Mouse (Mus musculus) liver, embryonic 13.5 days (tissue): ENCODE results near the gene 6030452D12Rik. TPM values are rescaled to one million over a fixed set of nuclear protein-coding genes. Genes with fewer than 3 reads are reported as not detected.

Experiments used
- ATAC-seq: fragments of 200-750 bp; cut with Nextera tagmentation; 2 replicates; pipeline ENCODE4 v1.8.0; 2017; ENCODE audit warnings: low read depth, mild to moderate bottlenecking, moderate number of reproducible peaks, moderate library complexity
- DNase-seq: peaks from one replicate; pipeline ENCODE4 v3.0.0; 2022
- H3K27ac ChIP-seq: fragments of 300-500 bp; sonication (generic); 2 replicates; pipeline ENCODE4 v1.5.1; 2015; ENCODE audit warnings: moderate library complexity, mild to moderate bottlenecking, inconsistent platforms
- H3K27me3 ChIP-seq: fragments of 300-500 bp; sonication (generic); 2 replicates; pipeline ENCODE4 v1.6.1; 2015; ENCODE audit warnings: mild to moderate bottlenecking, inconsistent platforms
- H3K36me3 ChIP-seq: fragments of 300-500 bp; sonication (generic); 2 replicates; pipeline ENCODE4 v1.6.1; 2015; ENCODE audit warnings: mild to moderate bottlenecking, inconsistent platforms
- H3K4me1 ChIP-seq: fragments of 300-500 bp; sonication (generic); replicated peaks from 2 replicates; pipeline ENCODE4 v1.6.1; 2015; ENCODE audit warnings: inconsistent platforms
- H3K4me2 ChIP-seq: fragments of 300-500 bp; sonication (generic); 2 replicates; pipeline ENCODE4 v1.6.1; 2015; ENCODE audit warnings: inconsistent platforms, mild to moderate bottlenecking, moderate library complexity
- H3K4me3 ChIP-seq: fragments of 300-500 bp; sonication (generic); replicated peaks from 2 replicates; pipeline ENCODE4 v1.5.1; 2015; ENCODE audit warnings: mild to moderate bottlenecking, inconsistent platforms
- H3K9ac ChIP-seq: fragments of 300-500 bp; sonication (generic); 2 replicates; pipeline ENCODE4 v1.6.1; 2015; ENCODE audit warnings: mild to moderate bottlenecking, inconsistent platforms
- H3K9me3 ChIP-seq: fragments of 300-500 bp; sonication (generic); replicated peaks from 2 replicates; pipeline ENCODE4 v1.6.1; 2016; ENCODE audit warnings: inconsistent platforms
- WGBS: fragments of 180-500 bp; shearing (Covaris S2); methylation state at CpG from one replicate; pipeline ENCODE4 v1.1.7; 2015; ENCODE audit not compliant: insufficient replicate concordance; 5-methylcytosine and 5-hydroxymethylcytosine counted together
- polyA plus RNA-seq: library from polyadenylated mRNA; unstranded; fragments of >200 nt; fragmentation: Nextera tagmentation; extraction: Ambion mirVana; gene quantifications from 2 replicates; pipeline ENCODE4 v1.2.1, GENCODE M21; 2015

Gene 6030452D12Rik
- polyA plus RNA-seq, result not detected in 2 replicates

DNA sequence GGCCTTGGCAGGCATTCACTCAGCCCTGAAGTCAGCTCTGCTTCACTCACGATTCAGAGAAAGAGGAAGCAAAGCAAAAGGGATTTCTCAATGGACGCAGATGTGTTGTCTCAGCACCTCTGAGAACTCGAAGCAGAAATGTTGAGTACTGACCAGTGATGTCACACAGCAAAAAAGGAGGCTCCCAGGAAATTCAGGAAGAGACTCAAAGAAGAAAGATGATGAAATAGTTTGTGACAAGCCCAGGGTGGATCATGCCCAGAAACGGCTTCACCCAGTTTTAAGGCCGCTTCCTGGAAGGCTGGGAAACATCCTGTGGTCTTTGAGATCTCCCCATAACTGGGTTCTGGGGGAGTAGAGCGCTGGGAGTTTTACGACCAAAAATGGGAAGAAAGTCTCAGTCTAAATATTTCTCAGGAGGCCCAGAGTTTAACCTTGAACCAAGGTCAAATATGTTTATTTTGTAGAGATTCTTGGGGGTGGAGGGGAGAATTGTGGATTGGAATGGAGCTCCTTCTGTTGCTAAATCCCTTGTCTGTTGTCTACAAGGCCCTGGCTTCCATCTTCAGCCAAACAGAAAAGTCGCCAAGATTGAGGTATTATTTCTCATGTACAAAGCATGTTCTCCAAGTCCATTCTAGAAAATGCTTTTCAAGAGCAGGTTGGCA is at the start of gene 6030452D12Rik:
Gene 6030452D12Rik, plus strand, starts transcription at position 505 of the 668 bp plus-strand sequence.
- DNase-seq (no peak), ATAC-seq (no peak)
- Histone ChIP-seq H3K27ac (no peak within 1 kb of the TSS), H3K4me1 (no peaks in the 10 kb centered on the region), H3K36me3 (no peaks in the 10 kb centered on the region), H3K9me3 (0 out of 2 replicates have a peak, but pooled peaks cover 4% of the 10 kb centered on the region), H3K4me2 (no peak within 1 kb of the TSS), H3K4me3 (no peak within 1 kb of the TSS), H3K27me3 (no peaks in the 10 kb centered on the region), H3K9ac (no peak within 1 kb of the TSS)
- 40% methylated on average over 8 of the region's 8 CpGs for WGBS

DNA sequence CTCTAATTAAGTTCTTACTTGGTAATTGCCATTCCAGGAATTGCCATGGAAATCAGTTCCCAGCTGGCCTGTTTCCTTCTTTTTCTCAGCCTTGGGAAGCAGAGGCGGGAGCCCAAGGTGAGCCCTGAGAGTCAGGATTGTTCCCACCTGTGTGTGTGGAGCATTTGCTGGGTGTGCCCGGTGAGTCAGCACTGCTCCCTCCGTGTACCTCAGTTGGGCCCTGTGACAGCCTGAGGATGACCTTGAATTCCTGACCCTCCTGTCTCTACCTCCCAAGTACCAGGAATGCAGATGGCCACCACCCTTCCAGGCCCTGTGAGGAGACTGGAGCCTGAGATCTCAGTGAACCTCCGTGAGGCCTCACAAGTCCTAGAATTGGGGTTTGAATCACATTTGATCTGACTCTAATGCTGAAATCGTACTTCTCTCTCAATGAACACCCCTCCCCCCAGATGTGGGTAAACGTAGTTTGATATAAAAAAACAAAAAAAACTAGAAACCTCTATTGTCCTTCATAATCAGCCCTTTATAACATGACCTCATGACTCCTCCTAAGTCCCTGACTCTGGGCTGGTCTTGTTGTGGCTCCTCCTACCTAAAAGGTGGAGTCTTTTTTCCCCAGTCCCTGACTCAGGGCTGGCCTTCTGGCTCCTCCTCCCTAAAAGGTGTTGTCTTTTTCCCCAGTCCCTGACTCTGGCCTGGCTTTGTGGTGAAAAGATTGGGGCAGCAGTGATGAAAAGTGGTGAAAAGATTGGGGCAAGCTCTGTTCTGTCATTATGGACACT is 48.8 kb upstream of the 6030452D12Rik start:
- 48% methylated on average over 6 of the region's 6 CpGs for WGBS
- Histone ChIP-seq H3K4me3 (no peak overlapping the region), H3K36me3 (no peaks in the 10 kb centered on the region), H3K27me3 (no peaks in the 10 kb centered on the region), H3K9me3 (no peaks in the 10 kb centered on the region), H3K27ac (no peak overlapping the region), H3K9ac (no peak overlapping the region), H3K4me2 (no peak overlapping the region), H3K4me1 (no peaks in the 10 kb centered on the region)
- DNase-seq (no peak), ATAC-seq (no peak)

DNA sequence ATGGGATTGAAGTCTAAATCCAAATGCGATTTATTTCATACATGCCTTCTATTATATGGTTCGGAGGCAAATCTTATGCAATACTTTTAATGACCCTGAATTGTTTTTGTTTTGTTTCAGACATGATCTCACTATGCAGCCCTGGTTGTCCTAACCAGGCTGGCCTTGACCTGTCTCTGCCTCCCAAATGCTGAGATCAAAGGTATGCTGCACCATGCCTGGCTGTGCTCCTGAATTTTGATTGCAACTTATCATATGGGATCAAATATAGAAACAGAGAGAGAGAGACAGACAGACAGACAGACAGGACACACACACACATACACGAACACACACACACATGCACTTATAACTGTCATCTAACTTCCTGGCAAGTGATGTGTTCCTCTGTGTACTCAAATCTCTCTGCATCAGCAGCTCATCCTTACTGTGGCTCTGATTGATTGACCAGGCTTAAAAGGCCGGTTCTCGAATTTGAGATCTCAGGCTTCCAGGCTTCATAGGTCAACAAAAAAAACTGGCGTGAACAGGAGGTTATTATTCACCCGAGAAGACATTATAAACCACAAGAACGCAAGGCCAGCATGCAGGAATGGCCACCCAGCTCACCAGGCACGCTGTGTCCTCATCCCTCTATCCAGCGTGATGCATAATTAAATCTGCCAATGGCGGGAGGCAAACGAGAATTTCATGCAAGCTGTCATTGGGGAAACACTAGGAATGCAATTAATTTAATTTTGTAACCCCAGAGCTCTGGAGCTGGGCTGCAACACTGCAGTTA is 47.4 kb upstream of the 6030452D12Rik start:
- WGBS, result 60% methylated on average over 12 of the region's 12 CpGs
- DNase-seq, result no peak
- no peaks in the 10 kb centered on the region for H3K4me1 ChIP-seq
- H3K9me3 ChIP-seq, result no peaks in the 10 kb centered on the region
- no peaks in the 10 kb centered on the region for H3K27me3 ChIP-seq
- H3K4me3 ChIP-seq, result no peak overlapping the region
- H3K27ac ChIP-seq, result no peak overlapping the region
- H3K36me3 ChIP-seq, result no peaks in the 10 kb centered on the region
- no peak overlapping the region for H3K4me2 ChIP-seq
- no peak overlapping the region for H3K9ac ChIP-seq
- ATAC-seq, result no peak

DNA sequence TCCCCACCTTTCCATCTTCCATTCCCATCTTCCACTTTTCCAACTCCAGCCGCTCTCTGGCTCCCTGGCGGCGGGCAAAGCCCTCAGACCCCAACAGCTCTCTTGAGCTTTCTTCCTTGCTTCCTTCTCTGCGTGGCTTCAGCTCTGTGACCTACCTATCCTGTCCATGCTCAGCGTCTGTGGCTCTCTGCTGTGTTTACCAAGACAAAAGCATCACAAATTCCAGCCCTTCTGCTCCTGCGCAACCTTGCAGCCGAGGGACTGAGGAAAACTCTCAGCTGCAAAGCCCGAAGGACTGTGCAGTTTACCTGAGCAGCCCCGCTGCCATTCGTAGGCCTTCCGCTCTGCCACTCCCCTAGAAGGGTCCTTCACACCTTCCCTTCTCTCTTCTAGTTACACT is 46.3 kb upstream of the 6030452D12Rik start:
- Histone ChIP-seq H3K9me3 (no peaks in the 10 kb centered on the region), H3K36me3 (no peaks in the 10 kb centered on the region), H3K4me2 (no peak overlapping the region), H3K9ac (no peak overlapping the region), H3K4me3 (no peak overlapping the region), H3K4me1 (no peaks in the 10 kb centered on the region), H3K27ac (no peak overlapping the region), H3K27me3 (no peaks in the 10 kb centered on the region)
- no peak for ATAC-seq
- WGBS, result 51% methylated on average over 11 of the region's 11 CpGs
- DNase-seq, result no peak

DNA sequence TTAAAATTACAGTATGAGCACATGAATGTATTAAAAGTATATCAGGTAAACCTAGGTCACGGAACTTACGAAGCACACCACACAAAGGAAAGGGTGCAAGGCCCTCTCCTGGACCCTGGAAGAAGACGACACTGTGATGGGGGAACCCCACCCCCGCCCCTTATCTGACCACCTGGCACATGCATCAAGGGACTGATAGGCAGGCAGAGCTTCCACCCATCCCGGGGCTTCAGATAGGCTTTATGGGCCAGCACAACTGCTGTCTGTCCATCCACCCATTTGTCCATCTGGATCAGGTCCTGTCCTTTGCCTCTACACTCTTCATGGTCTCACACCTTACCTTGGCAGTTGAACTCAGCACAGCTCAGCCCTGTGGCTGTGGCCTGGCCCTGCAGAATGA is 38.2 kb upstream of the 6030452D12Rik start:
- Histone ChIP-seq H3K36me3 (no peaks in the 10 kb centered on the region), H3K27me3 (no peaks in the 10 kb centered on the region), H3K4me3 (no peak overlapping the region), H3K27ac (no peak overlapping the region), H3K4me1 (peaks cover 4% of the 10 kb centered on the region), H3K9me3 (no peaks in the 10 kb centered on the region), H3K4me2 (no peak overlapping the region), H3K9ac (no peak overlapping the region)
- 37% methylated on average over 5 of the region's 5 CpGs for WGBS
- peak; percentile 57; the same call in 1 of the 2 replicates for ATAC-seq
- peak; percentile 1 for DNase-seq

DNA sequence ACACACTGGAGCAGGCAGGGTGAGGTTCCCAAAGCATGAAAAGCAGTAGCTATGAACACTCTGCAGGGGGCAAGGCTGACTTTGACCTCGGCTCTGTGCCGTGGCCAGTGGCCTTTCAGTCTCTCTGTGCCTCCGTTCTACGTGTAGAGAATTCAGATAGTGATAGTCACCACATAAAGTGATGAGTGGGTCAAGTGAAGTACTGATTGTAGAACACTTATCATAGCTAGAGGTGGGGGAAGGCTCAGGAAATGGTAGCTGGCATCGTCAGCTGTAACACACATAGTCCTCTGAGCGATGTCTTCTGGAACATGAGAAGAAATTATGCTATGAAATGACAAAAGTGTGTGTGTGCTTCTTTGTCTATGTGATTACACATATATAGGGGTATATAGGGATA is 36.5 kb upstream of the 6030452D12Rik start:
- no peak overlapping the region for H3K9ac ChIP-seq
- no peak overlapping the region for H3K4me3 ChIP-seq
- DNase-seq, result no peak
- no peaks in the 10 kb centered on the region for H3K36me3 ChIP-seq
- ATAC-seq, result no peak
- no peak overlapping the region for H3K27ac ChIP-seq
- H3K4me2 ChIP-seq, result no peak overlapping the region
- WGBS, result 72% methylated on average over 6 of the region's 6 CpGs
- H3K4me1 ChIP-seq, result peaks cover 4% of the 10 kb centered on the region
- H3K9me3 ChIP-seq, result no peaks in the 10 kb centered on the region
- no peaks in the 10 kb centered on the region for H3K27me3 ChIP-seq

DNA sequence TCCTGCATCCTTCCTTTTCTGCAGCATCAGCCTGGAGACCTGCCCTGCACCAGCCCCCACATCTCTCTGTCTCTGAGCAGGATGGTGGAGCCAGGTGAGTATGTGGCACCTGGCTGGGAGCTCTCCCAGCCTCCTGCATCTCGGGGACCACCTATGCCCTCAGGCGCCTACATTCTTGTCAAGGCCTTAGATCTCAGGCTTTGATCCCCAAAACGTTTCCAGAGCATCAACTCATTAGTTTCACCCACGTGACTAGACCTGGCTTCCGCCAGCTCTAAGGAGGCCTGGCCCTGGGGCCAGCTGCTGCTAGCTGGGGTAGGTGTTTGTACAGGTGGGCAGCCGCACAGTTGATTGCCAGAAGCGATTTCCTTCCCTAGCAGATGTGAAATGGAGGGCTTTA is 30.8 kb upstream of the 6030452D12Rik start:
- WGBS, result 38% methylated on average over 7 of the region's 7 CpGs
- DNase-seq (no peak), ATAC-seq (no peak)
- H3K9me3 ChIP-seq, result no peaks in the 10 kb centered on the region
- H3K4me3 ChIP-seq, result no peak overlapping the region
- no peak overlapping the region for H3K9ac ChIP-seq
- H3K4me2 ChIP-seq, result no peak overlapping the region
- H3K4me1 ChIP-seq, result no peaks in the 10 kb centered on the region
- H3K27ac ChIP-seq, result no peak overlapping the region
- H3K36me3 ChIP-seq, result no peaks in the 10 kb centered on the region
- H3K27me3 ChIP-seq, result no peaks in the 10 kb centered on the region

DNA sequence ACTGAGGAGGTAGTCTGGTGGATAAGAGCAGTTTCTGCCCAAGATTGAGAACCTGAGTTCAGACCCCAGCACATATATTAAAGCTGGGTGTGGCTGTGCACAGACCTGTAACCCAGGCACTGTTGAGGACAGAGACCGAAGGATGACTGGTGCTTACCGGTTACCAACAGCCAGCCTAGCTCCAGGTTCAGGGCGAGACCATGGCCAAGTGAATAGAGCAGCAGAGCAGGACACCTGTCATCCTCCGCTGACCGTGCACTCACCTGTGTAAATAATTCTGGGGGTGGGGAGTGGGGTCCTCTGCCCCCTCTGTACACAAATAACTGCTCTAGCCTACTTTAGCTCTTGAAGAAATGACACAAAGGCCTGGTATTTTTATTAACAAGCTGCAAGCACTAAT is 26.3 kb upstream of the 6030452D12Rik start:
- WGBS, result 77% methylated on average over 5 of the region's 5 CpGs
- no peak for ATAC-seq

DNA sequence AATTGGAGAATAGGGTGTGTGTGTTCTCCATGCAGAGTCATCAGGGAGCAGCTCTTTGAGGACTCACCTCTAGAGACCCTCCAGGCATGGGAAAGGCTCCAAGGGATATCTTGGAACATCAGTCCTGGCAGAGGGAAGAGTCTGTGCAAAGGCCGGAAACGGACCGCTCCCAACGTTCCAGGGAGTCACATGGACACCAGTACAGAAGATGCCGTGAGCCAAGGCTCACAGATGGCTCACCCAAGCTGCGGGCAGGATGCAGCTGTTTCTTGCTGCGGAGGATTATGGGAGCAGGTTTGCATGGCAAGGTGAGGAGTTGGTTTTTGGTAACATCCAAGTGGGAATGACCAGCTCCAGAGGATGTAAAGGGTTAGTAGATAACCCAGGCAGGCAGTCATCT is 3.9 kb downstream of the 6030452D12Rik start:
- 77% methylated on average over 7 of the region's 7 CpGs for WGBS
- H3K36me3 ChIP-seq, result no peaks in the 10 kb centered on the region
- no peak overlapping the region for H3K4me3 ChIP-seq
- no peaks in the 10 kb centered on the region for H3K9me3 ChIP-seq
- peaks cover 32% of the 10 kb centered on the region for H3K27me3 ChIP-seq
- no peak overlapping the region for H3K4me2 ChIP-seq
- ATAC-seq (no peak), DNase-seq (no peak)
- H3K4me1 ChIP-seq, result no peaks in the 10 kb centered on the region
- H3K9ac ChIP-seq, result no peak overlapping the region
- H3K27ac ChIP-seq, result no peak overlapping the region

More for the DNA sequence above, 26.3 kb upstream of the 6030452D12Rik start:
- DNase-seq, result no peak
- Histone ChIP-seq H3K4me3 (no peak overlapping the region), H3K4me1 (no peaks in the 10 kb centered on the region), H3K27me3 (no peaks in the 10 kb centered on the region), H3K9me3 (no peaks in the 10 kb centered on the region), H3K9ac (no peak overlapping the region), H3K36me3 (no peaks in the 10 kb centered on the region), H3K4me2 (no peak overlapping the region), H3K27ac (no peak overlapping the region)

DNA sequence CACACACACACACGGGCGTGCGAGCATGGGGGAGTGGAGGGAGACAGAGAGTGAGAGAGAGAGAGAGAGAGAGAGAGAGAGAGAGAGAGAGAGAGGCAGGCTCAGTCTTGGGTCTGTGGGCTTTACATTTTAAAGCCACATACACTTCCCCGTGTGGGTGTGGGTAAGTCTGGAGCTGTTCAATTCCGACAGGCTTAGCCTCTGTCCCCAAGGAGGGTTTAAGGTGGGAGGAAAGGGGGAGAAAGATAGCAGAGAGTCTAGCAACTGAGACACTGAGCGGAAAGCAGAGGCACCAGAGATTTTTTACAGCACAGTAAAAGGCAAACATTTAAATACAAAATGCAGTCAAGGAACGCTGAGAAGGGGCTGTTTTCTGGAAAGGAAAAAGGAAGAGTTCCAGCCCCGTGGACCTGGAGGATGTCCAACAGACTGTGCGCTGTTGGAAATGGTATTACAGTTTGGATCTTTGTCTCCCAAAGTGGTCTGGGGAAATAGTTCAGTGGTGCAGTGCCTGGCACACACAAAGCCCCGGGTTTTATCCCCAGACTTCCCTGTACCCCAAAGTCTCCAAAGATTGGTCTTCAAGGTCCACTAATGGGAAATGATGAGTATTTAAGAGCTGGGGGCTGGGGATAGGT is 5.1 kb downstream of the 6030452D12Rik start:
- no peaks in the 10 kb centered on the region for H3K9me3 ChIP-seq
- no peak overlapping the region for H3K4me3 ChIP-seq
- no peaks in the 10 kb centered on the region for H3K4me1 ChIP-seq
- 44% methylated on average over 10 of the region's 10 CpGs for WGBS
- ATAC-seq, result no peak
- H3K36me3 ChIP-seq, result no peaks in the 10 kb centered on the region
- no peak overlapping the region for H3K9ac ChIP-seq
- no peak overlapping the region for H3K4me2 ChIP-seq
- peaks cover 44% of the 10 kb centered on the region for H3K27me3 ChIP-seq
- no peak overlapping the region for H3K27ac ChIP-seq
- no peak for DNase-seq

DNA sequence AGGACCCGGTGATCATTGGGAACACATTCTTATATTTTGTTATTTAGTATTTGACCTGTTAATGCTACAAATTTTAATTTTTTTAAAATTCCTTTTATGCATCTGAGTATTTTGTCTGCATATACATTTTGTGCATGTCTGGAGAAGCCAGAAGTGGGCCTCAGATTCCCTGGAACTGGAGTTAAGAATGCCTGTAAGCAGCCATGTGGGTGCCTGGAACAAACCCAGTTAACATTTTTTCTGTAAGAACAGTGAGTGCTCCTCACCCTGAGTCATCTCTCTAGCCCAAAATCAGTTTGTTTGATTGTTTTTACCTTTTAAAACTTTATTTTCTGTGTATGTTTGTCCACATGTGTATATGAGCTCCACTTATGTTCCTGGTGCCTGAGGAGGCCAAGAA is 5.8 kb downstream of the 6030452D12Rik start:
- Histone ChIP-seq H3K27me3 (peaks cover 51% of the 10 kb centered on the region), H3K4me3 (no peak overlapping the region), H3K4me1 (no peaks in the 10 kb centered on the region), H3K9ac (no peak overlapping the region), H3K9me3 (no peaks in the 10 kb centered on the region), H3K36me3 (no peaks in the 10 kb centered on the region), H3K27ac (no peak overlapping the region), H3K4me2 (no peak overlapping the region)
- ATAC-seq (no peak), DNase-seq (no peak)
- 76% methylated on average over 1 of the region's 1 CpGs for WGBS
